26 mouse cellular contexts compared by ENCODE assay signal in genomic region chr5:97092970-97093369, GRCm38 (mm10).
"Had no signal": no experiment of that assay in that cellular context is flagged by ENCODE, and none has a peak within 500 bp of the region (broad histone marks: within the 10 kb centered on the region; RNA-seq: fewer than 3 reads in every experiment).

No protein-coding gene starts in this region.

- H3K27ac ChIP-seq: gastrocnemius, adult 2 months; heart, embryonic 10.5 days; hindbrain, embryonic 10.5 days; hindbrain, embryonic 12.5 days; hindbrain, embryonic 14.5 days; kidney, embryonic 15.5 days; kidney, postnatal 0 days; left cerebral cortex, adult 2 months; limb, embryonic 13.5 days; limb, embryonic 15.5 days had no signal

- H3K9me3 ChIP-seq: heart, embryonic 10.5 days; heart, embryonic 12.5 days; hindbrain, embryonic 10.5 days; hindbrain, embryonic 12.5 days; kidney, embryonic 15.5 days; limb, embryonic 13.5 days; limb, embryonic 15.5 days had no signal

- H3K4me2 ChIP-seq: heart, embryonic 12.5 days; hindbrain, embryonic 12.5 days; hindbrain, embryonic 14.5 days; kidney, embryonic 15.5 days; limb, embryonic 13.5 days; limb, embryonic 15.5 days had no signal

- ATAC-seq: forebrain, embryonic 16.5 days; hindbrain, embryonic 16.5 days; intestine, embryonic 16.5 days had no signal

- H3K27me3 ChIP-seq: heart, embryonic 12.5 days; hindbrain, embryonic 12.5 days; kidney, embryonic 15.5 days; limb, embryonic 13.5 days; limb, embryonic 15.5 days had no signal

- DNase-seq: gastrocnemius, adult 2 months; gastrocnemius, postnatal 10 days; gastrocnemius, postnatal 25 days; heart, adult 18-20 months; heart, postnatal 10 days; heart, postnatal 4 days; kidney, adult 11 months; kidney, adult 2 months; kidney, adult 9 months; kidney, postnatal 14 days; kidney, postnatal 36 days; layer of hippocampus, adult 9-11 months; layer of hippocampus, postnatal 36 days had no signal

- H3K4me1 ChIP-seq: hindbrain, embryonic 12.5 days; limb, embryonic 13.5 days; limb, embryonic 15.5 days had no signal

- H3K4me3 ChIP-seq: gastrocnemius, adult 2 months; heart, embryonic 10.5 days; heart, embryonic 12.5 days; hindbrain, embryonic 10.5 days; hindbrain, embryonic 12.5 days; kidney, embryonic 15.5 days; left cerebral cortex, adult 2 months; limb, embryonic 13.5 days; limb, embryonic 15.5 days had no signal

- H3K9ac ChIP-seq: heart, embryonic 12.5 days; hindbrain, embryonic 12.5 days; hindbrain, embryonic 14.5 days; kidney, embryonic 15.5 days; limb, embryonic 13.5 days; limb, embryonic 15.5 days had no signal
